Mouse (Mus musculus): ENCODE results near the gene Prcc. TPM values are rescaled to one million over a fixed set of nuclear protein-coding genes. Genes with fewer than 3 reads are reported as not detected.
A peak's percentile ranks its signal among the peaks of the same experiment; 100 is the strongest.

Prcc gene
- polyA plus RNA-seq, 1 experiment from 2014 or later, result 15.5 TPM

DNA sequence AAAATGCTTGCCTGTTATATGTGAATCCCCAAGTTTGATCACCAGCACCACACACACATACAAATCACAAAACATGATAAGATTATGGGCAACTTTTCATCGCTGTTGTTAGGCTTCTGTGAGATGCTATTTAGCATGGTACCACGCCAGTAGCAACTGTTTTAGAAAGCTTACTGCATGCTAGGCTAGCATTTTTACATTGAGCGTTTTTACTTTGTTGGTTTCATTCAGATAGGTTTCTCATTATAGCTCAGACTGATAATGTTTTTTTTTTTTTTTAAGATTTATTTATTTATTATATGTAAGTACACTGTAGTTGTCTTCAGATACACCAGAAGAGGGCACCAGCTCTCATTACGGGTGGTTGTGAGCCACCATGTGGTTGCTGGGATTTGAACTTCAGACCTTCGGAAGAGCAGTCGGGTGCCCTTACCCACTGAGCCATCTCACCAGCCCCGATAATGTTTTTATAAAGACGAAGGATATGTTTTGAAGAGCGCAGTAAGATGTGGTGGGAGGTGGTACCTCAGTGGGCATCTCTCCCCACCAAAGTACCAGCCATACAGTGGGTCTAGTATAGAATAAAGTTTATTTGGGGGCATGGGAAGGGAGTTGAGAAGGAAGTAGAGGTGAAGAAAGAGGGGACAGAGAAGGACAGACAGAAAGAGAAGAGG is 35.0 kb upstream of the Prcc start:
- WGBS, result 73% methylated on average over 9 of the region's 9 CpGs
- Histone ChIP-seq H3K4me2 (replicated peaks) (peak overlapping the region; percentile 80), H3K9ac (peak overlapping the region; percentile 67), H3K27ac (no peak overlapping the region), H3K9me3 (ENCODE audit: control insufficient read depth, low read length) (no peaks in the 10 kb centered on the region), H3K27me3 (ENCODE audit: control insufficient read depth, insufficient read depth, low read length) (no peaks in the 10 kb centered on the region), H3K4me3 (replicated peaks; ENCODE audit: low read length) (peak overlapping the region; percentile 52), H3K36me3 (replicated peaks; ENCODE audit: control insufficient read depth, insufficient read depth) (peaks cover 61% of the 10 kb centered on the region), H3K4me1 (replicated peaks; ENCODE audit: control insufficient read depth, insufficient read depth, low read length) (peaks cover 4% of the 10 kb centered on the region)
- no peak for ATAC-seq (ENCODE audit: low FRiP score)
- no peak for DNase-seq (ENCODE audit: low spot score)

DNA sequence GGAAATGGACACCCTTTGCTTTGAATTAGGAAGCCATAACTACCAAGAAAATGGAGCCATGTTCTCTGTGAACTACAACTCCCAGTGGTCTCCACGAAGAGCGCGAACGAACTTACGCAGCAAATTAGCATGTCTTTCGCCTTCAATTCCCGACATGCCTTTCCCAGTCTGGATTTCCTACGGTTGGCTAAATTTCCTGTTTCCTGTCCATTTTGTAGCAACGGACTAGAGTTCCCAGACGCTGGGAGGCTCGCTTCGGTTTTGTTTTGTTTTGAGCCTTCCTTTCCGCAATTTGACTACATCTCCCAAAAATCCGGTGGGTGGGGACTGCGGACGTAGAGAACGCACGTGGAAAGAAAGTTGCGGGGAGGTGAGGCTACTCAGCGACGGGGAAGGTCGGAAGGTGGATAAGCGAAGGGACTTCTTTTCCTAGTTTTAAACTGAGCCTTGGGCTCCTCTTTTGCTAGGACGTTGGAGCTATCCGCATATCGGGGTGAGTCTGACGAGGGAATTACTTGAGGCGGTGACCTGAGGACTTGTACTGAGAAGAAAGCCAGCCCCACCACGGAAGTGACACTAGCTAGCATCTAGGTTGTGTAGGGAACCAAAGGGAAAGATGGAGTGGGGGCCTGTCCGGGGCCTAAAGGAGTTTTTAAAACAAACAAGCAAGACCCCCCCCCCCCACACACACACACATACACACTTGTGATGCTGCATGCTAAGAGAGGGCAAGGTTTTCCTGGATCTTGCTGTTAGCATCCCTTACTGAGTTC is 34.1 kb upstream of the Prcc start, which contains the start of gene Mrpl24:
Gene Mrpl24 (plus strand): TSS at position 171 of the 773 bp plus-strand sequence.
- ATAC-seq (ENCODE audit: low FRiP score) (peak; percentile 76), DNase-seq (ENCODE audit: low spot score) (peak; percentile 91)
- under 1% methylated on average over 30 of the region's 30 CpGs for WGBS
- H3K27me3 ChIP-seq (ENCODE audit: control insufficient read depth, insufficient read depth, low read length), result no peaks in the 10 kb centered on the region
- H3K9ac ChIP-seq, result peak within 1 kb of the TSS; percentile 67
- peaks cover 4% of the 10 kb centered on the region for H3K4me1 ChIP-seq (replicated peaks; ENCODE audit: control insufficient read depth, insufficient read depth, low read length)
- H3K36me3 ChIP-seq (replicated peaks; ENCODE audit: control insufficient read depth, insufficient read depth), result peaks cover 61% of the 10 kb centered on the region
- H3K27ac ChIP-seq, result peak within 1 kb of the TSS; percentile 56
- no peaks in the 10 kb centered on the region for H3K9me3 ChIP-seq (ENCODE audit: control insufficient read depth, low read length)
- peak within 1 kb of the TSS; percentile 80 for H3K4me2 ChIP-seq (replicated peaks)
- peak within 1 kb of the TSS; percentile 52 for H3K4me3 ChIP-seq (replicated peaks; ENCODE audit: low read length)

DNA sequence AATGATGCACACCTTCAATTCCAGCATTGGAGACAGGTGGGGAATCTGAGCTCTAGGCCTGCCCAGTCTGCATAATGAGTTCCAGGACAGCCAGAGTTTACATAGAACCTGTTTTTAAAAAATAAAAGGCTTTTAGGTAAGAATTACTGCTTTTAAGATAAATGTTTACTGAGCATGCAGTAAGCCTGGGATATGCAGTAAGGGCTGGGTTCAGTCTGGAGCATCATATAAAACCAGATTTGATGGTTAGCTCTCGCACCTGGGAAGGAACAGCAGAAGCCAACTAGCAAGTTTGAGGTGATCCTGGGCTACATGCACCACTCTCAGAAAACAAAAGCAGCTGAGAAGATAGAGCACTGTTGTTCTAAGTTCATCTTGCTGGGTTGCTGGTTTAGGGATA is 33.1 kb upstream of the Prcc start:
- ATAC-seq (ENCODE audit: low FRiP score), result no peak; the same call in 1 of the 2 replicates
- no peaks in the 10 kb centered on the region for H3K9me3 ChIP-seq (ENCODE audit: control insufficient read depth, low read length)
- H3K9ac ChIP-seq, result no peak overlapping the region
- H3K27me3 ChIP-seq (ENCODE audit: control insufficient read depth, insufficient read depth, low read length), result no peaks in the 10 kb centered on the region
- H3K4me3 ChIP-seq (replicated peaks; ENCODE audit: low read length), result no peak overlapping the region
- peak overlapping the region; percentile 44; the same call in 1 of the 2 replicates for H3K4me2 ChIP-seq (replicated peaks)
- H3K4me1 ChIP-seq (replicated peaks; ENCODE audit: control insufficient read depth, insufficient read depth, low read length), result peaks cover 4% of the 10 kb centered on the region
- DNase-seq (ENCODE audit: low spot score), result no peak
- WGBS, result 100% methylated on average over 1 of the region's 1 CpGs
- H3K36me3 ChIP-seq (replicated peaks; ENCODE audit: control insufficient read depth, insufficient read depth), result peaks cover 61% of the 10 kb centered on the region
- H3K27ac ChIP-seq, result no peak overlapping the region

DNA sequence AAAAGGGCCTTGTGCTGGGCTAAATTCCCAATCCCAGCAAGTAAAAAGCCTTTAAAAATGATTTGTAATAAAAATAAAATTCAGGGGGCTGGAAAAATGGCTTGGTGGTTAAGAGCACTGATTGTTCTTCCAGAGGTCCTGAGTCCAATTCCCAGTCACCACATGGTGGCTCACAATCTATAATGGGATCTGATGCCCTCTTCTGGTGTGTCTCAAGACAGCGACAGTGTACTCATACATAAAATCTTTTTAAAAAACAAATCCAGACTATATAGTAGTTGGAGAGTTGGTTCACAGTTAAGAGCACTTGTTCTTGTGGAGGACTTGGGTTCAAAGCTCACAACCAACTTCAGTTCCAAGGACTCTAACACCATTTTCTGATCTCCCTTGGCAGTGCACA is 31.6 kb upstream of the Prcc start:
- Histone ChIP-seq H3K9me3 (ENCODE audit: control insufficient read depth, low read length) (no peaks in the 10 kb centered on the region), H3K27me3 (ENCODE audit: control insufficient read depth, insufficient read depth, low read length) (no peaks in the 10 kb centered on the region), H3K4me3 (replicated peaks; ENCODE audit: low read length) (no peak overlapping the region), H3K4me1 (replicated peaks; ENCODE audit: control insufficient read depth, insufficient read depth, low read length) (peaks cover 4% of the 10 kb centered on the region), H3K27ac (no peak overlapping the region), H3K4me2 (replicated peaks) (no peak overlapping the region), H3K9ac (no peak overlapping the region), H3K36me3 (replicated peaks; ENCODE audit: control insufficient read depth, insufficient read depth) (peaks cover 52% of the 10 kb centered on the region)
- DNase-seq (ENCODE audit: low spot score) (no peak), ATAC-seq (ENCODE audit: low FRiP score) (no peak)
- 94% methylated on average over 1 of the region's 1 CpGs for WGBS

DNA sequence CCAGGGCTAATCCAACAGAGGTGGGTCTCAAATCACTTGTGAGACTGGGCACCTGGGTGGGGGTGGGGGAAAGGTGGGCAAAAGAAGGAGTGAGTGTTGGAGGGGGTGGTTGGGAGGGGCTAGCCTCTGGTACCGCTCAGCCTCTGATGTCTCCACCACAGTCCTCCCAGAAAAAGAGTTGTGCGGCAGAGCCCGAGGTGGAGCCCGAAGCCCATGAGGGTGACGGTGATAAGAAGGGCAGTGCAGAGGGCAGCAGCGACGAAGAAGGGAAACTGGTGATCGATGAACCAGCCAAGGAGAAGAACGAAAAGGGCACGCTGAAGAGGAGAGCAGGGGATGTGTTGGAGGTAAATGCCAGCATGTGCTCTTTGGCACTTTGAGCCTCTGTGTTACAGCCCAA is 28.5 kb upstream of the Prcc start:
- Histone ChIP-seq H3K4me3 (replicated peaks; ENCODE audit: low read length) (no peak overlapping the region), H3K4me1 (replicated peaks; ENCODE audit: control insufficient read depth, insufficient read depth, low read length) (peaks cover 17% of the 10 kb centered on the region), H3K9me3 (ENCODE audit: control insufficient read depth, low read length) (no peaks in the 10 kb centered on the region), H3K4me2 (replicated peaks) (no peak overlapping the region), H3K27ac (no peak overlapping the region), H3K9ac (no peak overlapping the region), H3K27me3 (ENCODE audit: control insufficient read depth, insufficient read depth, low read length) (no peaks in the 10 kb centered on the region), H3K36me3 (replicated peaks; ENCODE audit: control insufficient read depth, insufficient read depth) (peaks cover 48% of the 10 kb centered on the region)
- WGBS, result 92% methylated on average over 10 of the region's 10 CpGs
- DNase-seq (ENCODE audit: low spot score) (no peak), ATAC-seq (ENCODE audit: low FRiP score) (no peak)

DNA sequence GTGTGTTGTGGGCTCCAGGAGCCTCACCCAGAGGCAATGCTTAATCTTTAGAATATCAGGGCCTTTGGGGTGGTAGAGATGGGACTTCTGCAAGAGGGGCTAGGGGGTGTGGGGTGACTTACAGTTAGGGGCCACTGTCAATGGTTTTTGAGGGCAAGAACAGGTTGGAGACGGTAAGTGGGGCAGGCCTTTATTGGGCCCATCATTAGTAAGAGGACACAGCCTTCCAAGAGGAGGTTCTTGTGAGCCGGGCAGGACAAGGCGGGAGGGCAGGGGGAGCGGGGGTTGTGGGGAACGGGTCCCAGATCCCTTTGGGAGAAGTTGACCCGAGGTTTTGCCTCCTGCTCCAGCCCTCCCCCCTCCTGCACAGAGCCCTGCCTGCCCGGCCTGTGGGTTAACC is 28.1 kb upstream of the Prcc start:
- Histone ChIP-seq H3K9ac (no peak overlapping the region), H3K4me3 (replicated peaks; ENCODE audit: low read length) (no peak overlapping the region), H3K36me3 (replicated peaks; ENCODE audit: control insufficient read depth, insufficient read depth) (peaks cover 48% of the 10 kb centered on the region), H3K27me3 (ENCODE audit: control insufficient read depth, insufficient read depth, low read length) (no peaks in the 10 kb centered on the region), H3K4me1 (replicated peaks; ENCODE audit: control insufficient read depth, insufficient read depth, low read length) (peaks cover 17% of the 10 kb centered on the region), H3K27ac (no peak overlapping the region), H3K9me3 (ENCODE audit: control insufficient read depth, low read length) (no peaks in the 10 kb centered on the region), H3K4me2 (replicated peaks) (no peak overlapping the region)
- ATAC-seq (ENCODE audit: low FRiP score) (no peak), DNase-seq (ENCODE audit: low spot score) (no peak)
- WGBS, result 88% methylated on average over 7 of the region's 7 CpGs

DNA sequence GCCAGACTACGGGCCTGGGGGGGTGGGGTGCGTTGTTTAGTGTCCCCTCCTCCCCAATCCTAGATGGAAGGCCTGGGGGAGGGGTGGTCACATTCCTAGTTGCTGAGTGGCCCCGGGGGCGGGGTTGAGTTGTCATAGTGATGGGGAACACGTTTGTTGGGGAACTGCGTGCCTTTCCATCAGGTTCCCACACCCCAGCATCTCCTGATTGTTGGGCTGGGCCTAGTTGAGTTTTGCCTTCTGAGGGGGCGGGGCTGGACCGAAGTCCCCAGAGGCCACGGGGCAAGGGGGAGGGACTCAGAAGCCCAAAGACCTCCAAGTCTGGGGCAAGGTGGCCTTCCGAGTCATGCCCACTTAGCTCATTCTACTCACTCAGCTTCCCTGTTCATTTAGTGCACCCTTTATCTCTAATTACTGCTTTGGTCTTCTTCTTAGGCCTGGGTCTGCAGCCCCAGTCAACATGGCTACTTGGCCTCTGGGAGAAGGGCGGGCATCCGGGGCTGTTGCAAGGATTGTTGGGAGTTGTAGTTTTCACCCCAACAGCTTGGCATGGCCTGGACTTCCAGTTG is 25.2 kb upstream of the Prcc start:
- peak overlapping the region; percentile 59 for H3K4me2 ChIP-seq (replicated peaks)
- H3K4me1 ChIP-seq (replicated peaks; ENCODE audit: control insufficient read depth, insufficient read depth, low read length), result peaks cover 32% of the 10 kb centered on the region
- peak overlapping the region; percentile 51 for H3K9ac ChIP-seq
- no peaks in the 10 kb centered on the region for H3K9me3 ChIP-seq (ENCODE audit: control insufficient read depth, low read length)
- peaks cover 27% of the 10 kb centered on the region for H3K36me3 ChIP-seq (replicated peaks; ENCODE audit: control insufficient read depth, insufficient read depth)
- H3K27me3 ChIP-seq (ENCODE audit: control insufficient read depth, insufficient read depth, low read length), result no peaks in the 10 kb centered on the region
- H3K27ac ChIP-seq, result peak overlapping the region; percentile 81
- WGBS, result 2% methylated on average over 11 of the region's 12 CpGs
- 0 out of 2 replicates have a peak, but pooled peaks have one; percentile 16 for ATAC-seq (ENCODE audit: low FRiP score)
- DNase-seq (ENCODE audit: low spot score), result peak; percentile 58
- H3K4me3 ChIP-seq (replicated peaks; ENCODE audit: low read length), result peak overlapping the region; percentile 34

DNA sequence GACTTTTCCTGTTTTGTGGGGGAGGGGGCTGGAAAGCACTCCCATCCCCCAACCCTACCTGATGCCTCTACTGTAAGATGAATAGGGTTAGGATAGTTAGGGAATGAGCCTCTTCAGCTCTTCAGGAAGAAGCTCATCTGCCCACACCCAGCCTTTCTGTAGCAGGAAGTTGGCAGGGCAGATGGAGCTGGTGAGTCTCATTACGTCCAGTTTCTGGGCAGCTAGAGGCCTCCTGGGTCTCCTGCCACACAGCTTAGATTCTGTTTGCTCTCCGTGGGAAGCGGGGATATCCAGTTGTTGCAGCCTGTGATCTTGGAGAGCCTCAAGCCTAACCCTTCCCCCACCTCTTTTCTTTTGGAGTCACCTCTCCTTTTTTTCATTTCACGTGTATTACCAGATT is 24.5 kb upstream of the Prcc start:
- no peak overlapping the region; the same call in 1 of the 2 replicates for H3K4me3 ChIP-seq (replicated peaks; ENCODE audit: low read length)
- peak overlapping the region; percentile 81 for H3K27ac ChIP-seq
- H3K27me3 ChIP-seq (ENCODE audit: control insufficient read depth, insufficient read depth, low read length), result no peaks in the 10 kb centered on the region
- peaks cover 32% of the 10 kb centered on the region for H3K4me1 ChIP-seq (replicated peaks; ENCODE audit: control insufficient read depth, insufficient read depth, low read length)
- H3K36me3 ChIP-seq (replicated peaks; ENCODE audit: control insufficient read depth, insufficient read depth), result peaks cover 19% of the 10 kb centered on the region
- no peak for ATAC-seq (ENCODE audit: low FRiP score)
- H3K9ac ChIP-seq, result 0 out of 2 replicates have a peak overlapping the region, but pooled peaks have one; percentile 51
- H3K4me2 ChIP-seq (replicated peaks), result peak overlapping the region; percentile 59
- 10% methylated on average over 4 of the region's 4 CpGs for WGBS
- no peaks in the 10 kb centered on the region for H3K9me3 ChIP-seq (ENCODE audit: control insufficient read depth, low read length)
- DNase-seq (ENCODE audit: low spot score), result no peak

DNA sequence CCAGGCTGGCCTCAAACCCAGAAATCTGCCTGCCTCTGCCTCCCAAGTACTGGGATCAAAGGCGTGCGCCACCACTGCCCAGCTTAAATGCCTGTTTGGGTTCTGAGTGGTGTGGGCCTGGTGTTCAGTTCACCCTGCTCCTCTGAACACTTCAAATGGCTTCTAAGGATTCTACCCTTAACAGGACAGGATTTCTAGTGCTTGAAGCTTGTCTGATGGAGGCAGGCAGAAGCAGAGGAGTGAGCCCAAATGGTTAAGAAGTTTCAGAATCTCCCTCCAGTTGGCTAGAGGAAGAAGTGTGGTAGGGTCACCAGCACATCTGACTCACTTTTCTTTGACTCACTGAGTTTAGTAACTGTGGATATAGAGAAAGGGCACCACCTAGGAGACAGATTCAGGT is 24.0 kb upstream of the Prcc start:
- Histone ChIP-seq H3K36me3 (replicated peaks; ENCODE audit: control insufficient read depth, insufficient read depth) (peaks cover 14% of the 10 kb centered on the region), H3K9me3 (ENCODE audit: control insufficient read depth, low read length) (no peaks in the 10 kb centered on the region), H3K4me3 (replicated peaks; ENCODE audit: low read length) (no peak overlapping the region), H3K4me1 (replicated peaks; ENCODE audit: control insufficient read depth, insufficient read depth, low read length) (peaks cover 32% of the 10 kb centered on the region), H3K9ac (no peak overlapping the region), H3K27ac (0 out of 2 replicates have a peak overlapping the region, but pooled peaks have one; percentile 81), H3K27me3 (ENCODE audit: control insufficient read depth, insufficient read depth, low read length) (no peaks in the 10 kb centered on the region), H3K4me2 (replicated peaks) (peak overlapping the region; percentile 89; the same call in 1 of the 2 replicates)
- no peak for ATAC-seq (ENCODE audit: low FRiP score)
- WGBS, result 91% methylated on average over 2 of the region's 2 CpGs
- no peak for DNase-seq (ENCODE audit: low spot score)

Measured in hindbrain, embryonic 14.5 days (tissue).